Mouse (Mus musculus): ENCODE data around the gene Ankrd55. TPM values are rescaled to one million over a fixed set of nuclear protein-coding genes. Genes with fewer than 3 reads are reported as not detected.
A peak's percentile ranks its signal among the peaks of the same experiment; 100 is the strongest.

Gene Ankrd55
- polyA plus RNA-seq, 1 experiment from 2014 or later, result 11.0 TPM

DNA sequence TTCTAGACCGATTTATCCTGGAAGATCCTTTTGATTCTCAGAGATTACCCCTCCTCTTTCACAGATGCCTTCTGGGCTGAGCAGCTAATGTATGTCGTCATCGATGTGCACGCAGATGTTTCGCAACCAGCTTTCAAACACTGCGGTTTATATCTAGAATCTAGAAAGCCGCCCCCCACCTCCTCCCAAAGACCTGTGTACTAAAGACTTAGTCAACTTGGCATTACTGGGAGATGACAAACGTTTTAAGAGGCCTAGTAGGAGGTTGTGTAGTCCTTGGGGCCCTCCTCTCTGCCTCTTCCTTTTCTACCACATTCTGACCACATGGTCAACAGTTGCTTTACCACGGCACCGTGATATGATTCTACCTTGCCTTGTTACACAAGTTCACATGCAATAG lies 29.8 kb upstream of the Ankrd55 start:
- no peak for ATAC-seq
- H3K4me2 ChIP-seq (ENCODE audit: low read length), result no peak overlapping the region
- no peak overlapping the region for H3K27ac ChIP-seq (ENCODE audit: low read length)
- no peak overlapping the region for H3K4me3 ChIP-seq (ENCODE audit: low read depth, low read length)
- no peaks in the 10 kb centered on the region for H3K4me1 ChIP-seq (ENCODE audit: control insufficient read depth, insufficient read depth, low read length)
- no peaks in the 10 kb centered on the region for H3K36me3 ChIP-seq (ENCODE audit: control insufficient read depth, insufficient read depth, low read length)
- 86% methylated on average over 10 of the region's 10 CpGs for WGBS
- H3K27me3 ChIP-seq (ENCODE audit: control insufficient read depth, insufficient read depth, low read depth, low read length), result no peaks in the 10 kb centered on the region
- no peaks in the 10 kb centered on the region for H3K9me3 ChIP-seq (replicated peaks; ENCODE audit: control insufficient read depth, low read length, poor library complexity, severe bottlenecking)
- H3K9ac ChIP-seq (ENCODE audit: low read depth, low read length), result no peak overlapping the region

- no peaks in the 10 kb centered on the region for H3K36me3 ChIP-seq (ENCODE audit: control insufficient read depth, insufficient read depth, low read length)
- H3K4me2 ChIP-seq (ENCODE audit: low read length), result no peak overlapping the region
- H3K9me3 ChIP-seq (replicated peaks; ENCODE audit: control insufficient read depth, low read length, poor library complexity, severe bottlenecking), result no peaks in the 10 kb centered on the region
- H3K4me3 ChIP-seq (ENCODE audit: low read depth, low read length), result no peak overlapping the region
- no peak overlapping the region for H3K27ac ChIP-seq (ENCODE audit: low read length)
- WGBS, result 58% methylated on average over 2 of the region's 2 CpGs
- ATAC-seq, result peak; percentile 97
- H3K9ac ChIP-seq (ENCODE audit: low read depth, low read length), result no peak overlapping the region
- H3K27me3 ChIP-seq (ENCODE audit: control insufficient read depth, insufficient read depth, low read depth, low read length), result no peaks in the 10 kb centered on the region
- H3K4me1 ChIP-seq (ENCODE audit: control insufficient read depth, insufficient read depth, low read length), result no peaks in the 10 kb centered on the region
Measured at GRCm38 (mm10) chr13:112259398-112259797, 28.9 kb upstream of the Ankrd55 start.

DNA sequence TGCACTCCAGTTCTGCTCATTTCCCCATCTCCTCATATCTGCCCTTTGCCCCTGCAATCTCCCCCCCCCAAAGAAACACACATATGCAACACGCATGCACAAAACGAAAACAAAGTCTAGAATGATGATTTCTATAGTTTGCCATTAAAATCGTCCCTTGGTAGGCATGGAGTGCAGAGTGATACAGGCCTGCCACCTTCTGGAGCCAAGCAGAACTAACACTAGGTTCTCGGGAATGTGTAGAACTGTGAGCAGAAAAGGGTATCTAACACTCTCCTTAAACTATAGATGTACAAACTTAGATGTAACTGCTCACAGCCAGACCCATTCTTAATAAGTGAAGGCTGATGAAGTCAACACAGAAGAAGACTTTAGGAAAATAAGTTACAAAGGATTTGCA lies 23.6 kb upstream of the Ankrd55 start:
- Histone ChIP-seq H3K9me3 (replicated peaks; ENCODE audit: control insufficient read depth, low read length, poor library complexity, severe bottlenecking) (no peaks in the 10 kb centered on the region), H3K36me3 (ENCODE audit: control insufficient read depth, insufficient read depth, low read length) (no peaks in the 10 kb centered on the region), H3K9ac (ENCODE audit: low read depth, low read length) (no peak overlapping the region), H3K4me1 (ENCODE audit: control insufficient read depth, insufficient read depth, low read length) (no peaks in the 10 kb centered on the region), H3K4me2 (ENCODE audit: low read length) (no peak overlapping the region), H3K27me3 (ENCODE audit: control insufficient read depth, insufficient read depth, low read depth, low read length) (no peaks in the 10 kb centered on the region), H3K4me3 (ENCODE audit: low read depth, low read length) (no peak overlapping the region), H3K27ac (ENCODE audit: low read length) (no peak overlapping the region)
- WGBS, result 17% methylated on average over 4 of the region's 4 CpGs
- ATAC-seq, result peak; percentile 88

DNA sequence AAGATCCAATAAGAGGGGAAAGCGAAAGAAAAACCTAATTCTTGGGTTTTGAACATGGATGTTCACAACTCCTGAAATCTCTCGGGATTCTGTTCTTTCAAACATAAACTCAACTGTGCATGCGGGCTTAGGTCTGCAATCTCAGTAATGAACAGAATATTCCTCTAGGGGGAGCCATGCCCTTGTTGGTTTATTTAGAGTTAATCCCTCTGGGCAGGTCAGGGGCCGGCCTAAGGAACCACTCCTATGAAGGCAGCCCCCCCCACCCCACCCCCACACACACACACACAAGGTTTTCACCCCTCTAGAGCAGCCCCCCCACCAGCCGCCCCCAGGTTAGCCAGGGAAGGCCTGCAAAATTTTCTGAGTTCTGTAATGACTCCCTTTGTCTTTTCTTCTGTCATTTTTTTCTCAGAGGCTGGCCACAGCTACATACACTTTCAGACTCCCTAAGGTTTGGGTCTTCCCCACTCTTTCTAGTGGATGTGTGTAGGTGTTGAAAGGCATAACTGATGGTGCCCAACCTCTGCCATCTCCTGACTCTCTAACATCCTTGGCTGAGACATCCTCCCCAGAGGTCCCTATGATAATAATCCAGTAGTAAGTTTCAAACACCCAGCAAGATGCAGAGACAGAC lies 16.2 kb upstream of the Ankrd55 start:
- H3K4me1 ChIP-seq (ENCODE audit: control insufficient read depth, insufficient read depth, low read length), result no peaks in the 10 kb centered on the region
- no peak overlapping the region for H3K4me2 ChIP-seq (ENCODE audit: low read length)
- H3K4me3 ChIP-seq (ENCODE audit: low read depth, low read length), result no peak overlapping the region
- no peak overlapping the region for H3K9ac ChIP-seq (ENCODE audit: low read depth, low read length)
- H3K36me3 ChIP-seq (ENCODE audit: control insufficient read depth, insufficient read depth, low read length), result no peaks in the 10 kb centered on the region
- H3K9me3 ChIP-seq (replicated peaks; ENCODE audit: control insufficient read depth, low read length, poor library complexity, severe bottlenecking), result no peaks in the 10 kb centered on the region
- ATAC-seq, result no peak
- no peaks in the 10 kb centered on the region for H3K27me3 ChIP-seq (ENCODE audit: control insufficient read depth, insufficient read depth, low read depth, low read length)
- no peak overlapping the region for H3K27ac ChIP-seq (ENCODE audit: low read length)
- 16% methylated on average over 5 of the region's 5 CpGs for WGBS

DNA sequence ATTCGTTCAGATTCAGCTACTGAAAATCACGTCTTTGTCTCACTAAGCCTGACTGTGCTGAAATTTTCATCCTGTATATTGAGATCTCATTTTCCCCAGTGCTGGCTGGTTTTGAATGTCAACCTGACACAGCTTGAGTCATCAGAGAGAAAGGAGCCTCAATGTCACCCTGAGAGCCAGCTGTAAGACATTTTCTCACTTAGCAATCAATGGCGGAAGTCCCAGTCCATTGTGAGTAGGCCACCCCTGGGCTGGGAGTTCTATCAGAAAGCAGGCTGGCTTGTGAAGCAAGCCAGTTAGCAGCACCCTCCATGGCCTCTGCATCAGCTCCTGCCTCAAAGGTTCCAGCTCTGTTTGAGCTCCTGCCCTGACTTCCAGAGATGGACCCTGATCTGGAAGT lies 13.6 kb upstream of the Ankrd55 start:
- no peak overlapping the region for H3K27ac ChIP-seq (ENCODE audit: low read length)
- H3K4me3 ChIP-seq (ENCODE audit: low read depth, low read length), result no peak overlapping the region
- no peak overlapping the region for H3K4me2 ChIP-seq (ENCODE audit: low read length)
- no peaks in the 10 kb centered on the region for H3K9me3 ChIP-seq (replicated peaks; ENCODE audit: control insufficient read depth, low read length, poor library complexity, severe bottlenecking)
- H3K36me3 ChIP-seq (ENCODE audit: control insufficient read depth, insufficient read depth, low read length), result no peaks in the 10 kb centered on the region
- H3K4me1 ChIP-seq (ENCODE audit: control insufficient read depth, insufficient read depth, low read length), result no peaks in the 10 kb centered on the region
- H3K9ac ChIP-seq (ENCODE audit: low read depth, low read length), result no peak overlapping the region
- no peak for ATAC-seq
- 67% methylated on average over 3 of the region's 3 CpGs for WGBS
- no peaks in the 10 kb centered on the region for H3K27me3 ChIP-seq (ENCODE audit: control insufficient read depth, insufficient read depth, low read depth, low read length)

DNA sequence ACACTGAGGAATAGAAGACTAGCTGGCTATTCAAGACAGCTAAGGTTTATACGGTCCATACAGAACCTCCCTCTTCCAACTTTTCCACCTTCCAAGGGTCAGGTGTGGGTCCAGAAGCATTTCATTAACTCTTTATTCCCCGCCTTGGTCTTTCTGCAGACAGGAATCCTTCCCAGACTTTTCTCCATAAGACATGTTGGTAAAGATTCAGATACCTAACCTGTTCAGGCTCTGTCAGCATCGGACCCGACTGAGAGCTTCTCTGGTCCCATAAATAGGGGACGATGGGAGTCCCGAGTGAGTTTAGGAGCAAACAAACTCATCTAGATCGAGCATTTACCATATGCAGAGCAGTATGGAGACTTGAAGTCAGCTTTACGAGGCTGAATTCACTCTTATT lies 12.3 kb upstream of the Ankrd55 start:
- whole genome bisulfite sequencing, result 90% methylated on average over 8 of the region's 8 CpGs
- H3K36me3 ChIP-seq (ENCODE audit: control insufficient read depth, insufficient read depth, low read length), result no peaks in the 10 kb centered on the region
- no peaks in the 10 kb centered on the region for H3K4me1 ChIP-seq (ENCODE audit: control insufficient read depth, insufficient read depth, low read length)
- H3K9ac ChIP-seq (ENCODE audit: low read depth, low read length), result no peak overlapping the region
- H3K27ac ChIP-seq (ENCODE audit: low read length), result no peak overlapping the region
- no peak for ATAC-seq
- no peak overlapping the region for H3K4me2 ChIP-seq (ENCODE audit: low read length)
- H3K4me3 ChIP-seq (ENCODE audit: low read depth, low read length), result no peak overlapping the region
- H3K27me3 ChIP-seq (ENCODE audit: control insufficient read depth, insufficient read depth, low read depth, low read length), result no peaks in the 10 kb centered on the region
- no peaks in the 10 kb centered on the region for H3K9me3 ChIP-seq (replicated peaks; ENCODE audit: control insufficient read depth, low read length, poor library complexity, severe bottlenecking)

GRCm38 (mm10) chr13:112277544-112277943 lies 10.7 kb upstream of the Ankrd55 start:
- 83% methylated on average over 5 of the region's 5 CpGs for WGBS
- Histone ChIP-seq H3K27me3 (ENCODE audit: control insufficient read depth, insufficient read depth, low read depth, low read length) (no peaks in the 10 kb centered on the region), H3K9ac (ENCODE audit: low read depth, low read length) (no peak overlapping the region), H3K9me3 (replicated peaks; ENCODE audit: control insufficient read depth, low read length, poor library complexity, severe bottlenecking) (no peaks in the 10 kb centered on the region), H3K27ac (ENCODE audit: low read length) (no peak overlapping the region), H3K4me3 (ENCODE audit: low read depth, low read length) (no peak overlapping the region), H3K36me3 (ENCODE audit: control insufficient read depth, insufficient read depth, low read length) (no peaks in the 10 kb centered on the region), H3K4me1 (ENCODE audit: control insufficient read depth, insufficient read depth, low read length) (no peaks in the 10 kb centered on the region), H3K4me2 (ENCODE audit: low read length) (no peak overlapping the region)
- no peak for ATAC-seq

DNA sequence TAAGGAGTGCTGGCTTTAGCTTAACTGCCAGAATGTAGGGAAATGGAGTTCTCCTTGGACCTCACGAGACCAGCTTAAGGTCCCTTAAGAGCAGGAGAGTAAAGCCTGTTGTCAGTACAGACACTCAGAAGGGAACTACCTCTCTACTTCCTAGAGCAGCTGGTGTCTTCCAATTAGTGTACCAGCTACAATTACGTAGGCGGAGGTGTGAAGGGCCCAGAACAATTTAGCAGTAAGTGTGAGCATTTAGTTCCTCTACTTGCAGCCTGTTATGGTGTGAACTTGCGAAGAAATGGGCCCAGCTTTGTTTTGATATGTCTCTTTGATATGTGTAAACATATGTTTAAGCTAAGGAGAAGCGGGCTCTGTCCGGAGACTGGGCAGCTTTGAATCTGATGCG lies 10.0 kb upstream of the Ankrd55 start:
- Histone ChIP-seq H3K4me3 (ENCODE audit: low read depth, low read length) (no peak overlapping the region), H3K27ac (ENCODE audit: low read length) (no peak overlapping the region), H3K36me3 (ENCODE audit: control insufficient read depth, insufficient read depth, low read length) (no peaks in the 10 kb centered on the region), H3K27me3 (ENCODE audit: control insufficient read depth, insufficient read depth, low read depth, low read length) (no peaks in the 10 kb centered on the region), H3K4me2 (ENCODE audit: low read length) (no peak overlapping the region), H3K4me1 (ENCODE audit: control insufficient read depth, insufficient read depth, low read length) (no peaks in the 10 kb centered on the region), H3K9ac (ENCODE audit: low read depth, low read length) (no peak overlapping the region), H3K9me3 (replicated peaks; ENCODE audit: control insufficient read depth, low read length, poor library complexity, severe bottlenecking) (no peaks in the 10 kb centered on the region)
- no peak for ATAC-seq
- WGBS, result 85% methylated on average over 7 of the region's 7 CpGs

GRCm38 (mm10) chr13:112287135-112287534 lies 1.1 kb upstream of the Ankrd55 start:
- no peaks in the 10 kb centered on the region for H3K36me3 ChIP-seq (ENCODE audit: control insufficient read depth, insufficient read depth, low read length)
- no peaks in the 10 kb centered on the region for H3K9me3 ChIP-seq (replicated peaks; ENCODE audit: control insufficient read depth, low read length, poor library complexity, severe bottlenecking)
- 84% methylated on average over 1 of the region's 1 CpGs for WGBS
- H3K27ac ChIP-seq (ENCODE audit: low read length), result no peak overlapping the region
- H3K4me1 ChIP-seq (ENCODE audit: control insufficient read depth, insufficient read depth, low read length), result peaks cover 17% of the 10 kb centered on the region
- no peaks in the 10 kb centered on the region for H3K27me3 ChIP-seq (ENCODE audit: control insufficient read depth, insufficient read depth, low read depth, low read length)
- ATAC-seq, result no peak
- H3K4me3 ChIP-seq (ENCODE audit: low read depth, low read length), result no peak overlapping the region
- no peak overlapping the region for H3K4me2 ChIP-seq (ENCODE audit: low read length)
- H3K9ac ChIP-seq (ENCODE audit: low read depth, low read length), result no peak overlapping the region
